Mouse (Mus musculus) ES-E14 (cell line): Measurements from ENCODE around the gene Dusp12. TPM values are rescaled to one million over a fixed set of nuclear protein-coding genes. Genes with fewer than 3 reads are reported as not detected.

Experiments
- DNase-seq: peaks from one replicate; pipeline ENCODE4 v3.0.0-alpha.2; 2013; ENCODE audit warnings: low read depth, low spot score
- H3K27ac ChIP-seq: 2 replicates; pipeline ENCODE4 v1.5.1; 2012; ENCODE audit warnings: low read depth, mild to moderate bottlenecking, low read length, moderate library complexity, mixed read lengths; ENCODE audit not compliant: poor library complexity, insufficient read depth, severe bottlenecking
- H3K36me3 ChIP-seq: 2 replicates; pipeline ENCODE4 v1.6.1; 2012; ENCODE audit warnings: mild to moderate bottlenecking, low read length, moderate library complexity, mixed read lengths; ENCODE audit not compliant: control insufficient read depth, poor library complexity, insufficient read depth, severe bottlenecking
- H3K4me1 ChIP-seq, 2 experiments: fragments of 150-350 bp in 1 of 2; sonication (generic) in 1 of 2; 2 replicates each; pipeline ENCODE4 v1.6.1; 2012; ENCODE audit warnings: low read length in 2 of 2, mild to moderate bottlenecking in 1 of 2, mixed read lengths in 1 of 2; ENCODE audit not compliant: control insufficient read depth in 2 of 2, insufficient read depth in 2 of 2, poor library complexity in 1 of 2
- H3K4me3 ChIP-seq, 2 experiments: fragments of 150-350 bp in 1 of 2; sonication (generic) in 1 of 2; 2 replicates each; pipeline ENCODE4 v1.5.1; 2012; ENCODE audit warnings: low read length in 2 of 2, low read depth in 1 of 2, mild to moderate bottlenecking in 1 of 2, mixed read lengths in 1 of 2; ENCODE audit not compliant: insufficient read depth in 1 of 2, poor library complexity in 1 of 2, severe bottlenecking in 1 of 2
- H3K9ac ChIP-seq: 2 replicates; pipeline ENCODE4 v1.6.1; 2012; ENCODE audit warnings: low read depth, mild to moderate bottlenecking, low read length, mixed read lengths; ENCODE audit not compliant: poor library complexity, insufficient read depth, severe bottlenecking
- H3K9me3 ChIP-seq: fragments of 150-350 bp; sonication (generic); 2 replicates; pipeline ENCODE4 v1.6.1; 2012; ENCODE audit warnings: low read depth, mild to moderate bottlenecking, low read length; ENCODE audit not compliant: control insufficient read depth, insufficient read depth
- CHD2 ChIP-seq: IDR thresholded peaks from 2 replicates; pipeline ENCODE4 v1.6.1; 2014; ENCODE audit warnings: mild to moderate bottlenecking, low read depth, low read length, inconsistent platforms
- HCFC1 ChIP-seq: IDR thresholded peaks from 2 replicates; pipeline ENCODE4 v1.6.1; 2012; ENCODE audit warnings: low read length, inconsistent platforms, borderline replicate concordance; ENCODE audit not compliant: insufficient read depth
- MAFK ChIP-seq: IDR thresholded peaks from 2 replicates; pipeline ENCODE4 v1.6.1; 2014; ENCODE audit warnings: mild to moderate bottlenecking, low read depth, low read length, inconsistent platforms; ENCODE audit not compliant: insufficient read depth
- ZC3H11A ChIP-seq: IDR thresholded peaks from 2 replicates; pipeline ENCODE4 v1.6.1; 2012; ENCODE audit warnings: low read depth, mild to moderate bottlenecking, inconsistent platforms, low read length, borderline replicate concordance
- ZNF384 ChIP-seq: IDR thresholded peaks from 2 replicates; pipeline ENCODE4 v1.6.1; 2012; ENCODE audit warnings: low read depth, low read length, inconsistent platforms
- in situ Hi-C, 2 experiments: fragments of 600-800 bp; cut with MboI; formaldehyde crosslinking; loops; one replicate each; pipeline ENCODE4 v1.15.1; 2025; ENCODE audit warnings: low sequenced_read_pairs in 2 of 2, inconsistent platforms in 1 of 2; ENCODE audit not compliant: unreplicated experiment in 2 of 2
- total RNA-seq: library from RNA; depleted of rRNA; stranded (reverse); fragments of 300-350 nt; gene quantifications from 2 replicates; pipeline ENCODE4 v1.2.3, GENCODE M21; 2012

The Dusp12 gene
- total RNA-seq, 1 experiment, result 47.6 TPM

GRCm38 (mm10) chr1:170850007-170850406 is 35.3 kb downstream of the Dusp12 start:
- H3K4me1 ChIP-seq, result no peaks in the 10 kb centered on the region; a peak in 1 of 4 replicates
- H3K9ac ChIP-seq, result no peak overlapping the region
- no peak for DNase-seq
- H3K9me3 ChIP-seq, result no peaks in the 10 kb centered on the region
- in situ Hi-C loops, result no loop called here
- H3K4me3 ChIP-seq, result no peak overlapping the region
- H3K27ac ChIP-seq, result no peak overlapping the region
- TF ChIP-seq ZC3H11A, result no peak
- TF ChIP-seq CHD2, result no peak
- TF ChIP-seq MAFK, result no peak
- peaks cover 4% of the 10 kb centered on the region for H3K36me3 ChIP-seq

GRCm38 (mm10) chr1:170845448-170846307 is 39.7 kb downstream of the Dusp12 start:
- H3K36me3 ChIP-seq, result peaks cover 3% of the 10 kb centered on the region; the same call in 1 of the 2 replicates
- no peak for DNase-seq
- no peak overlapping the region for H3K4me3 ChIP-seq
- TF ChIP-seq CHD2 (no peak), ZC3H11A (no peak), MAFK (no peak), HCFC1 (no peak), ZNF384 (no peak)
- no peaks in the 10 kb centered on the region; a peak in 1 of 4 replicates for H3K4me1 ChIP-seq
- no peak overlapping the region for H3K9ac ChIP-seq
- in situ Hi-C loops, result no loop called here
- H3K9me3 ChIP-seq, result no peaks in the 10 kb centered on the region
- no peak overlapping the region for H3K27ac ChIP-seq

DNA sequence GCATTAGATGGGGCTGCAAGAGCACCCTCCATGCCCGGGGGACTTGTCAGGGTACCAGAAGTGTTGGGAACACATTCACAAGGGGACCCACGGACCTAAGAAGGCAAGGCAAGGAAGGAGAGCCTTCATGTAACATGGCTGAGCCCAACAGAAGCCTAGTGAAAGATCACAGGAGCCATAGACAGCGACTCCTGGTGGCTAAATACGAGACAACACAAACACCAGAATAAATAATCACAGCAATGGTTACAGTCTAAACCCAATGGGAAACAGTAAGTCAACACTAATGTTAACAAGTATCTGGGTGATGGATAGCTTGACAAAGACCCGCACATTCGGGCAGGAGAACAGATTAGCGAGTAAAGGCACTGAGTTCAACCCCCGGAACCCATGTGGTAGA is 41.0 kb downstream of the Dusp12 start:
- H3K9me3 ChIP-seq, result no peaks in the 10 kb centered on the region
- no peaks in the 10 kb centered on the region; the same call in 1 of the 2 replicates for H3K36me3 ChIP-seq
- H3K4me1 ChIP-seq, result no peaks in the 10 kb centered on the region
- H3K27ac ChIP-seq, result no peak overlapping the region
- TF ChIP-seq ZNF384 (no peak), ZC3H11A (no peak), HCFC1 (no peak), CHD2 (no peak), MAFK (no peak)
- H3K9ac ChIP-seq, result no peak overlapping the region
- no peak overlapping the region for H3K4me3 ChIP-seq
- DNase-seq, result no peak
- in situ Hi-C loops, result no loop called here

DNA sequence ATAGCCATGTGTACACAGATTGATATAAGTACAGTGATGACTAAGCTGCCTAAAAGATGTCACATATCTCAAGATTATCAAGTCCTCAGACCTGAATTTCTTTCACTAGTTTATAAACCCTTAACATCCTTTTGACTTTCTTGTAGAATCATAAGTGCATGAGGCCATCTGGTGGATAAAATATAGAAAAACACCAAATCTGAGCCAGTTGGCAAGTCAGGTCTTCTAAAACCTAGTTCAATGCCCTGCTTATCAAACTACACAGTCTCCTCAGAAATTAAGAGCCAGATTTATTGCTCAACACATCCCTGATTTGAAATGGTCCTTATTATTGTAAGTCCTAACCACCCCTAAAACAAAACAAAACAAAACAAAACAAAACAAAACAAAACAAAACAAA is 45.7 kb downstream of the Dusp12 start:
- Histone ChIP-seq H3K27ac (no peak overlapping the region), H3K36me3 (peaks cover 7% of the 10 kb centered on the region; the same call in 1 of the 2 replicates), H3K4me3 (no peak overlapping the region), H3K9ac (no peak overlapping the region), H3K9me3 (no peaks in the 10 kb centered on the region), H3K4me1 (no peaks in the 10 kb centered on the region)
- in situ Hi-C loops, result no loop called here
- no peak for TF ChIP-seq HCFC1
- TF ChIP-seq CHD2, result no peak
- no peak for TF ChIP-seq MAFK
- no peak for TF ChIP-seq ZNF384
- no peak for TF ChIP-seq ZC3H11A
- no peak for DNase-seq
